ENCODE assay signal across 8 mouse cellular contexts in the genomic region with DNA sequence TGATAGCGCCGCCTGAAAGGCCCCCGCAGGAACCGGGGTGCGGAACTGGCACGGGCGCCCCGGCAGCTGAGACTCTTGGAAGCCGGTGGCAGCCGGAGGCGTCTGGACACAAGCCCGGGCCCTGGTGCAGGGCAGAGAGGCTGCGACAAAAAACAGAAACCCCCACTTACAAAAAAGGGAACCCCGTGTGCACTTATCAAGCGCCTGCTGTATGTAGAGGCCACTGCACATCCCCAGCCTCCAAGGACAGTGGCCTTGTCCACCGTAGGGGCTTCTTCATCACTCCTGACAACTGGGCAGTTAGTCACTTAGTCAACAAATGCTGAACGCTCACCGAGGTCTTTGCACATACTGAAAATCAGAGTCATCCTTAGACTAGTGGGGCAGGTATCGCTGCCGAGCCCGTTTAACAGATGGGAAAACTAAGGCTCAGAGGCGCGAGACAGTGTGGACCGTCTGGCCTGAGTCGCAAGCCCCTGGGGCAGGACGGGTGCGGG. TPM values are rescaled to one million over a fixed set of nuclear protein-coding genes. Genes with fewer than 3 reads are reported as not detected.
DNase-seq lines count a peak whose midpoint lies in the region; ATAC-seq lines count a peak whose summit lies in the region.

No protein-coding gene starts in this region.

- peak overlapping the region; percentile 53; the same call in 1 of the 2 replicates for H3K4me2 ChIP-seq in heart, embryonic 14.5 days (ENCODE audit: low read length)

- no peaks in the 10 kb centered on the region for H3K36me3 ChIP-seq in heart, embryonic 14.5 days (ENCODE audit: control insufficient read depth, insufficient read depth, low read length)
- no peaks in the 10 kb centered on the region for H3K36me3 ChIP-seq in forebrain, embryonic 10.5 days (replicated peaks)

- peaks cover 2 to 3% of the 10 kb centered on the region in 2 experiments; a peak in 2 of 4 replicates for H3K4me1 ChIP-seq in heart, embryonic 14.5 days (ENCODE audit: control insufficient read depth in 2 of 2, insufficient read depth in 2 of 2, low read length in 2 of 2)
- H3K4me1 ChIP-seq in forebrain, embryonic 10.5 days: peaks cover 73% of the 10 kb centered on the region

- no peak overlapping the region for H3K9ac ChIP-seq in heart, embryonic 14.5 days (ENCODE audit: low read length)

- DNase-seq in heart, postnatal 4 days: no peak
- peak; percentile 27 for DNase-seq in R1 (ENCODE audit: low read depth, low spot score)
- DNase-seq in forebrain, embryonic 10.5 days (ENCODE audit: extremely low spot score, low spot score): no peak
- peak; percentile 48 to 62 for DNase-seq in layer of hippocampus, postnatal 25 days (ENCODE audit: extremely low spot score in 1 of 2, low spot score in 1 of 2)
- DNase-seq in thymus, postnatal 36 days: no peak
- no peak for DNase-seq in gastrocnemius, postnatal 4 days (ENCODE audit: low spot score in 2 of 2)
- no peak for DNase-seq in natural killer cell, adult 2 months (ENCODE audit: low spot score in 2 of 2)

- peaks cover 71% of the 10 kb centered on the region for H3K27me3 ChIP-seq in heart, embryonic 14.5 days (ENCODE audit: control insufficient read depth, insufficient read depth, low read length)
- peaks cover 82% of the 10 kb centered on the region for H3K27me3 ChIP-seq in forebrain, embryonic 10.5 days (ENCODE audit: poor library complexity, severe bottlenecking)

- H3K27ac ChIP-seq in heart, embryonic 14.5 days (replicated peaks in 1 of 2; ENCODE audit: control insufficient read depth in 1 of 2, insufficient read depth in 1 of 2, low read depth in 2 of 2, low read length in 2 of 2): no peak overlapping the region
- H3K27ac ChIP-seq in forebrain, embryonic 10.5 days: peak overlapping the region; percentile 97

- WGBS in heart, embryonic 14.5 days: 21% methylated on average over 27 of the region's 27 CpGs
- WGBS in forebrain, embryonic 10.5 days: 28% methylated on average over 27 of the region's 27 CpGs

- 0 out of 2 replicates have a peak, but pooled peaks cover 6% of the 10 kb centered on the region for H3K9me3 ChIP-seq in heart, embryonic 14.5 days (ENCODE audit: control insufficient read depth, low read length)
- peaks cover 15% of the 10 kb centered on the region for H3K9me3 ChIP-seq in forebrain, embryonic 10.5 days

- ATAC-seq in heart, embryonic 14.5 days (ENCODE audit: insufficient number of reproducible peaks, insufficient read depth, low FRiP score, low read depth): no peak

- peak overlapping the region in 1 of 2 experiments; percentile 29; a peak in 2 of 4 replicates for H3K4me3 ChIP-seq in heart, embryonic 14.5 days (ENCODE audit: control insufficient read depth in 1 of 2, insufficient read depth in 1 of 2, low read depth in 1 of 2, low read length in 2 of 2)
- peak overlapping the region; percentile 38 for H3K4me3 ChIP-seq in forebrain, embryonic 10.5 days

RNA-seq across cellular contexts. Expression of a gene that starts 1.7 kb away (rescaled TPM):
- polyA plus RNA-seq in heart, embryonic 14.5 days (2014; fragmentation: Nextera tagmentation; extraction: Ambion mirVana): not detected in 2 replicates
- total RNA-seq in heart, postnatal 4 days (2021): not detected
- polyA plus RNA-seq in forebrain, embryonic 10.5 days (2016; fragmentation: Nextera tagmentation; extraction: Ambion mirVana): not detected in 2 replicates
- not detected for total RNA-seq in layer of hippocampus, postnatal 25 days (2021)
- not detected for total RNA-seq in gastrocnemius, postnatal 4 days (2021)

RNA-seq across cellular contexts. Expression of a gene that starts 34.2 kb away (rescaled TPM):
- 51.4 and 60.1 TPM in 2 replicates for polyA plus RNA-seq in heart, embryonic 14.5 days (2014; fragmentation: Nextera tagmentation; extraction: Ambion mirVana)
- 100 to 1,000 TPM; 140 to 141 TPM for total RNA-seq in heart, postnatal 4 days (2021)
- polyA plus RNA-seq in forebrain, embryonic 10.5 days (2016; fragmentation: Nextera tagmentation; extraction: Ambion mirVana): 80.3 and 91.5 TPM in 2 replicates
- total RNA-seq in layer of hippocampus, postnatal 25 days (2021): 100 to 1,000 TPM; 658 to 741 TPM
- 100 to 1,000 TPM; 115 TPM for total RNA-seq in gastrocnemius, postnatal 4 days (2021)

RNA-seq across cellular contexts. Expression of a gene that starts 43.7 kb away (rescaled TPM):
- 0.16 and 0.58 TPM in 2 replicates for polyA plus RNA-seq in heart, embryonic 14.5 days (2014; fragmentation: Nextera tagmentation; extraction: Ambion mirVana)
- under 1 TPM; 0.54 to 0.71 TPM for total RNA-seq in heart, postnatal 4 days (2021)
- polyA plus RNA-seq in forebrain, embryonic 10.5 days (2016; fragmentation: Nextera tagmentation; extraction: Ambion mirVana): 1.1 and 1.3 TPM in 2 replicates
- 1 to 10 TPM; 1.9 to 3.4 TPM for total RNA-seq in layer of hippocampus, postnatal 25 days (2021)
- total RNA-seq in gastrocnemius, postnatal 4 days (2021): 1 to 10 TPM in 1 of 2 experiments, under 1 TPM in 1; 0.83 to 1.4 TPM

Comparison
In these comparisons a context has a peak if more than half of its experiments do, and no peak if none do; other contexts are left out.
1. DNase-seq: peak in R1 (single experiment) and layer of hippocampus, postnatal 25 days (2 of 2); none in heart, postnatal 4 days (single experiment), forebrain, embryonic 10.5 days (single experiment), thymus, postnatal 36 days (0 of 2), gastrocnemius, postnatal 4 days (0 of 2) and natural killer cell, adult 2 months (0 of 2).
2. RNA of a gene that starts 34.2 kb away (total RNA-seq): 658 to 741 TPM in layer of hippocampus, postnatal 25 days; 140 to 141 TPM in heart, postnatal 4 days and 115 TPM in gastrocnemius, postnatal 4 days; every median in the first group is over 4 times any median in the second.